Mouse (Mus musculus) thymus, postnatal 14 days (tissue): ENCODE results near the gene BC034090.
"Not testable (repeated sequence)": the region's sequence is repeated elsewhere in the genome, so short reads cannot be mapped to it uniquely, and the experiment has no call there.

Experiments
- DNase-seq: peaks from one replicate; pipeline ENCODE4 v3.0.0; 2021

Gene BC034090

DNA sequence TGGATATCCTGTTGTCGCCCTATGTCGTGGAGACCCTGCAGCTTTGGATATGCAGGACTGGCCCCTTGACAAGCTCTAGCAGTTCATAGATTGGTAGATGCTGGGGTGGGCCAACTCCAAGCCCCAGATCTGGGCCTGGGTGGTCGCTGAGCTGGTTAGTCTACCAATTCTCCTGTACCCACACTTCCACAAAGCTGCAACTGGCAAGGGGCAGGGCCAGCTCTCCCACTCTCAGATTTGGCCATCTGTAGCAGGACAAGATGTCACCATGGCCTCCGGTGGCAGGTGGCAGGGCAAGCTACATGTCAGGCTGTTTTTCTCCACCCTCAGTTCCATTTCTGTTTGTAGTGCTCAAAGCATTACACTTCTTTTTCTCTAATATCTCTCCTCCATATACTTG lies 55.6 kb downstream of the BC034090 start:
- no peak for DNase-seq

DNA sequence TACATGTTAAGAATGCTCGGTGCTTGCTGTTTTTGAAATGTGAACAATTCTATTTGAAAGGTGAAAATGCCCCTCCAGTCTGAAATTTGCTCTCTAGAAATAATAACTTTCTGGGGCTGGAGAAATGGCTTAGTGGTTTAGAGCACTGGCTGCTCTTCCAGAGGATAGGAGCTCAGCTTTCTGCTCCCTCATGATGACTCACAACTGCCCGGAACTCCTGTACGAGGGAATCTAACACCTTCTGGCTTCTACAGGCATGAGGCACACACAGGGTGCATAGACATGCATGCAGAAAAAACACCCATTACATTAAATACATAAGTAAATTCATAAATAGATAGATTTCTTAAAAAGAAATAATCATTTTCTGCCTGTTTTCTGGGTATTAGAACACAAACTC lies 60.1 kb downstream of the BC034090 start:
- no peak for DNase-seq

DNA sequence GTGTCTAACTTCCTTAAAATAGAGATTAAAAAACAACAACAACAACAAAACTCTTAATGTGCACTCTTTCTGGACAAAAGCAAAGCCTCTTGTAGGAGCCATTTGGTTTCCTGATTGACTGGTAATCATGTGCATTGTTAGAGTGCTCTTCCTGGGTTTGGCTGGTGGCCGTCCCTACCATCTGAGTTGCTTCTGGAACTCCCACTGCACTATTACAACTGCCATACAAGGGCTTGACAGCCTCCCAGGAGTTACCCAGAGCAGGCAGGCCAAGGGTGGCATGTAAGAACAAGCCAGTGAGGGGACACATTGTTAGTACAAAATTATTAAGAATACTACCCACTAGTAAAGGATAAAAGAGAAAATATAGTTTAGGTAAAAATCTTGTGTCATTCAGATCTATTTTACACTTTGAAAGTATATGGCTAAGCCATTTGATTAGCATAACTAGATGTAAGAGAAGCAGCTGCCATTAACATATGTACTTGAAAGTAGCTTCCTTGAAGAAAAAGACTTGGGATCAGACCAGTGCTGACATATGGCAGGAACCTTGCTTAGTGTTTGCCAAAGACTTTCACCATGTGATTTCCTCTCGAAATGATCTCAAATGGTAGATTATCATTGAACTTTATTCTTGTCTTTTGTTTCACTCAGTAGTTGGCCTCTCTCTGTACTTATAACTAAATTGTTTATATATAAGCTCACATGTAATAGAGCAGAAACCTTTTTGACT lies 65.9 kb downstream of the BC034090 start:
- no peak for DNase-seq

DNA sequence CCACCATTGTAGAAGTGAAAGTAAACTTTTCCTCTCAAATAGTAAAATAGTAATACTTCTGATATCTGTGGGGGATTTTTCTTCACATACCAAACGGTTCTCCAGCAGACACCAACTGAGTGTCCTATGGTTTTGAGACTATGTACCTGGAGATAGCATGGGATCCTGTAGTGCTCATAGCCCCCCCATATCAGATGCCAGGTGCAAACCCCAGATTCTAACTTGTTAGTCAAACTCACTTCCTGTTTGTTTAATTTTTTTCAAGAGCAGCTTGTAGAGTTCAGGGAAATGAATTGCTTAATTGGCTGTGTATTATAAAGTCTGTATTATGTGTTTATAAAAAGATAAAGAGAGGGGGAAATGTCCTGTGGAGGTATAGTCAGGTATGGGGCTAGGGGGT lies 69.8 kb downstream of the BC034090 start:
- peak; percentile 59 for DNase-seq

DNA sequence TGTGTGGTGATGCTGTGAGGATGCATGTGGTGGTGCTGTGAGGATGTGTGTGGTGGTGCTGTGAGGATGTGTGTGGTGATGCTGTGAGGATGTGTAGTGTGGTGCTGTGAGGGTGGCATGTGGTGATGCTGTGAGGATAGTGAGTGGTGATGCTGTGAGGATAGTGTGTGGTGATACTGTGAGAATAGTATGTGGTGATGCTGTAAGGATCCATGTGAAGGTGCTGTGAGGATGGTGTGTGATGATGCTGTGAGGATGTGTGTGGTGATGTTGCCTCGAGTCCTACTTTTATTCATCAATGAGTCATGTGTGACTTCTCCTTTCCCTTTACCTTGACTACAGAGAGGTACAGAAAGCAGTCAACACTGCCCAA lies 70.6 kb downstream of the BC034090 start:
- not testable (repeated sequence) for DNase-seq

DNA sequence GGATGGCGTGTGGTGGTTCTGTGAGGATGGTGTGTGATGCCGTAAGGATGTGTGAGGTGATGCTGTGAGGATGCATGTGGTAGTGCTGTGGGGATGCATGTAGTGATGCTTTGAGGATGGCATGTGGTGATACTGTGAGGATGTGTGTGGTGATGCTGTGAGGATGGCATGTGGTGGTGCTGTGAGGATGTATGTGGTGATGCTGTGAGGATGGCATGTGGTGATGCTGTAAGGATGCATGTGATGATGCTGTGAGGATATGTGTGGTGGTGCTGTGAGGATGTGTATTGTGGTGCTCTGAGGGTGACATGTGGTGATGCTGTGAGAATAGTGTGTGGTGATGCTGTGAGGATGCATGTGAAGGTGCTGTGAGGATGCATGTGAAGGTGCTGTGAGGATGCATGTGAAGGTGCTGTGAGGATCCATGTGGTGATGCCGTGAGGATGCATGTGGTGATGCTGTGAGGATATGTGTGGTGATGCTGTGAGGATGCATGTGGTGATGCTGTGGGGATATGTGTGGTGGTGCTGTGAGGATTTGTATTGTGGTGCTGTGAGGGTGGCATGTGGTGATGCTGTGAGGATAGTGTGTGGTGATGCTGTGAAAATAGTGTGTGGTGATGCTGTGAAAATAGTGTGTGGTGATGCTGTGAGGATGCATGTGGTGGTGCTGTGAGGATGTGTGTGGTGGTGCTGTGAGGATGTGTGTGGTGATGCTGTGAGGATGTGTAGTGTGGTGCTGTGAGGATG lies 71.2 kb downstream of the BC034090 start:
- DNase-seq = no peak

DNA sequence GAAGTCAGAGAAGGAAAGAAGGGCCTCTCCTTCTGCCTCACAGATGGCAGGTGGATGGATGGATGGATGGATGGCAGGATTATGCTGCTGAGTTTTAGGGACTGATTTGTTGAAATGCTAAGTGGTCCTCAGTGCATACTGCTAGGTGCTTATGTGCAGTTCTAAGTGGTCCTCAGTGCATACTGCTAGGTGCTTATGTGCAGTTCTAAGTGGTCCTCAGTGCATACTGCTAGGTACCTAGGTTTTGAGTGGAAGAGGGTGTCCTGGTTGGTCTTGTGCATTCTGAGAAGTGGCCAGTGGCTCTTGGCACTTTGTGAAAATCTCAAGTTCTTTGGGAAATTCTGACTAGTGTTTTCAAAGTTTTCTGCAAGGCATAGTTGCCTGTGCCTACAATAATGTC lies 74.3 kb downstream of the BC034090 start:
- no peak for DNase-seq

DNA sequence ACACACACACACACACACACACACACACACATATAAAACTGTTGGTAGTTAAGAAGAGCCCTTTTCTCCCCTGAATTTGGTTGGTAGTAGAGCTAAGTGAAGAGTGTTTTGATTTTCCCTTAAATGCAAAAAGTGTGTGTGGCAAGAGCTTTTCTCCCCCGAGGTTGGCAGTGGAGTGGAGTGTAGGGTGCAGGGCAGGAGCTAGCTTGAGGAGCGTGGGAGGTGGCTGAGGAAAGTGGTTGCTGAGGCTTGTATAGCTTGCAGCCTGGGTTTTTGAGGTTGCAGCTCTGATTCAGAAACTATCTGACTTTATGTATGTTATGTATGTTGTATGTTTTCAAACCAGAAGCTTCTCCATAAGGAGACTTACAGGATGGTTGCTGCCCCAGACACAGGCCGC lies 76.8 kb downstream of the BC034090 start:
- DNase-seq = no peak
